Mouse (Mus musculus) hindbrain, embryonic 14.5 days (tissue): ENCODE data around the gene G430095P16Rik. TPM values are rescaled to one million over a fixed set of nuclear protein-coding genes. Genes with fewer than 3 reads are reported as not detected.

Source experiments
- ATAC-seq: fragments of 200-750 bp; cut with Nextera tagmentation; 2 replicates; pipeline ENCODE4 v1.8.0; 2017; ENCODE audit warnings: moderate number of reproducible peaks, mild to moderate bottlenecking, moderate TSS enrichment, moderate library complexity; ENCODE audit not compliant: low FRiP score
- DNase-seq: peaks from one replicate; pipeline ENCODE4 v3.0.0-alpha.2; 2015; ENCODE audit warnings: low spot score
- H3K27ac ChIP-seq: fragments of 300-500 bp; sonication (generic); 2 replicates; pipeline ENCODE4 v1.5.1; 2014; ENCODE audit warnings: mild to moderate bottlenecking, moderate library complexity
- H3K27me3 ChIP-seq: fragments of 300-500 bp; sonication (generic); 2 replicates; pipeline ENCODE4 v1.6.1; 2014; ENCODE audit warnings: mild to moderate bottlenecking, low read length, mixed read lengths; ENCODE audit not compliant: control insufficient read depth, insufficient read depth
- H3K36me3 ChIP-seq: fragments of 300-500 bp; sonication (generic); replicated peaks from 2 replicates; pipeline ENCODE4 v1.6.1; 2014; ENCODE audit not compliant: control insufficient read depth, insufficient read depth
- H3K4me1 ChIP-seq: fragments of 300-500 bp; sonication (generic); replicated peaks from 2 replicates; pipeline ENCODE4 v1.6.1; 2014; ENCODE audit warnings: antibody characterized with exemption, low read length, mixed read lengths; ENCODE audit not compliant: control insufficient read depth, insufficient read depth
- H3K4me2 ChIP-seq: fragments of 300-500 bp; sonication (generic); replicated peaks from 2 replicates; pipeline ENCODE4 v1.6.1; 2014; ENCODE audit warnings: mild to moderate bottlenecking, moderate library complexity
- H3K4me3 ChIP-seq: fragments of 300-500 bp; sonication (generic); replicated peaks from 2 replicates; pipeline ENCODE4 v1.5.1; 2014; ENCODE audit warnings: mild to moderate bottlenecking, low read length
- H3K9ac ChIP-seq: fragments of 300-500 bp; sonication (generic); 2 replicates; pipeline ENCODE4 v1.6.1; 2014
- H3K9me3 ChIP-seq: fragments of 300-500 bp; sonication (generic); 2 replicates; pipeline ENCODE4 v1.6.1; 2016; ENCODE audit warnings: low read length; ENCODE audit not compliant: control insufficient read depth
- WGBS: fragments of 180-500 bp; shearing (Covaris S2); extraction: QIAGEN DNeasy Blood & Tissue Kit; methylation state at CpG from one replicate; pipeline ENCODE4 v1.1.7; 2014; 5-methylcytosine and 5-hydroxymethylcytosine counted together
- polyA plus RNA-seq: library from polyadenylated mRNA; unstranded; fragments of >200 nt; fragmentation: Nextera tagmentation; extraction: Ambion mirVana; gene quantifications from 2 replicates; pipeline ENCODE4 v1.2.1, GENCODE M21; 2014

The G430095P16Rik gene
- polyA plus RNA-seq, 1 experiment from 2014 or later = 0.71 TPM

GRCm38 (mm10) chr8:84725246-84725940 lies 2.6 kb downstream of the G430095P16Rik start:
- H3K4me2 ChIP-seq = no peak overlapping the region
- DNase-seq = no peak
- H3K4me1 ChIP-seq = peaks cover 63% of the 10 kb centered on the region
- H3K9me3 ChIP-seq = no peaks in the 10 kb centered on the region
- H3K4me3 ChIP-seq = no peak overlapping the region
- peaks cover 8% of the 10 kb centered on the region for H3K36me3 ChIP-seq
- ATAC-seq = no peak
- H3K9ac ChIP-seq = no peak overlapping the region
- 59% methylated on average over 10 of the region's 10 CpGs for WGBS
- H3K27me3 ChIP-seq = peaks cover 5% of the 10 kb centered on the region
- H3K27ac ChIP-seq = peak overlapping the region; percentile 44

GRCm38 (mm10) chr8:84725941-84726259 lies 3.1 kb downstream of the G430095P16Rik start:
- Histone ChIP-seq H3K4me2 (no peak overlapping the region), H3K4me1 (peaks cover 68% of the 10 kb centered on the region), H3K36me3 (peaks cover 8% of the 10 kb centered on the region), H3K27me3 (peaks cover 5% of the 10 kb centered on the region), H3K9ac (no peak overlapping the region), H3K9me3 (no peaks in the 10 kb centered on the region), H3K4me3 (no peak overlapping the region), H3K27ac (peak overlapping the region; percentile 44)
- DNase-seq (no peak), ATAC-seq (no peak)
- WGBS = 22% methylated on average over 3 of the region's 3 CpGs

DNA sequence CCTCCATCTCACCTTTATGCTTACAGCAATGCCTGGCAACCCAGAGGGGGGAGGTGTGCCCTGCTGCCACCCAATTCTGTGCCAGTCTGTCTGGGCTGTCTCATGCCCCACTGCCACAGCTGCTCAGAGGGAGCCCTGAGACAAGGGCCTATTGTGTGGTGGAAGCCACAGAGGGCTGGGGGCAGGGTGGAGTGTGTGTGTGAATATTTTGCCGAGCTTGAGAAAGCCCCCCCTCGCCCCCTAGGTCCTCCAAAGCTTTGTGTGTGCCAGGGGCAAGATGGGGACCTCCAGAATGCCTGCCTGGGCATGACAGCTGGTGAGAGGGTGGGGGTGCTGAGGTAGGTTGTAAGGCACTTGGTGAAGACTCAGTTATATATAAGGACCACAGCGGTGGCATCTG lies 5.7 kb downstream of the G430095P16Rik start:
- DNase-seq = no peak
- Histone ChIP-seq H3K27me3 (peaks cover 4% of the 10 kb centered on the region), H3K9me3 (no peaks in the 10 kb centered on the region), H3K4me2 (no peak overlapping the region), H3K4me3 (no peak overlapping the region), H3K36me3 (peaks cover 4% of the 10 kb centered on the region), H3K9ac (no peak overlapping the region; the same call in 1 of the 2 replicates), H3K4me1 (peaks cover 78% of the 10 kb centered on the region), H3K27ac (peak overlapping the region; percentile 76)
- WGBS = 37% methylated on average over 3 of the region's 3 CpGs
- ATAC-seq = peak; percentile 80

DNA sequence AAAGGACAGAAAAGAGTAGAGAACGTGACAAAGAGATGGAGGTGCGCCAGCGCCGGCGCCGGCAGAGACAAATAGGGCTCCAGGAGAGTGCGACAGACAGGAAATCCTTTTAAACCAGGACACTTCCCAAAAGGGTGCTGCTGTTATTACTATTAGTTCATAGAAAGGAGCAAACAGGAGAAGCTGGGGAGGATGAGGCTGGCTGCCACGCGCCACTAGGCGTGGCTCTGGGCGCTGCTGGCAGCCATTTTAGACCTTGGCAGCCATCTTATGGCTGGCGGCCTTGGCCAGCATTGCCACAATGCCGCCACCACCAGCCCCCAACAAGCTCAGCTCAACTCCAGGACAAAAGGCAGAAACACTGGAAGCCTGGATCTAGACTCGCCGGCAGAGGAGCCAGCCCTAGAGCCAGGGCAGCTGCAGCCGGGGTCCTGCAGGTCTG lies 7.1 kb downstream of the G430095P16Rik start:
- no peak for DNase-seq
- peaks cover 66% of the 10 kb centered on the region for H3K4me1 ChIP-seq
- no peaks in the 10 kb centered on the region for H3K9me3 ChIP-seq
- H3K27ac ChIP-seq = peak overlapping the region; percentile 83
- no peak for ATAC-seq
- no peak overlapping the region for H3K4me2 ChIP-seq
- 84% methylated on average over 16 of the region's 16 CpGs for WGBS
- peaks cover 4% of the 10 kb centered on the region for H3K36me3 ChIP-seq
- H3K27me3 ChIP-seq = no peaks in the 10 kb centered on the region
- H3K9ac ChIP-seq = no peak overlapping the region
- H3K4me3 ChIP-seq = no peak overlapping the region

DNA sequence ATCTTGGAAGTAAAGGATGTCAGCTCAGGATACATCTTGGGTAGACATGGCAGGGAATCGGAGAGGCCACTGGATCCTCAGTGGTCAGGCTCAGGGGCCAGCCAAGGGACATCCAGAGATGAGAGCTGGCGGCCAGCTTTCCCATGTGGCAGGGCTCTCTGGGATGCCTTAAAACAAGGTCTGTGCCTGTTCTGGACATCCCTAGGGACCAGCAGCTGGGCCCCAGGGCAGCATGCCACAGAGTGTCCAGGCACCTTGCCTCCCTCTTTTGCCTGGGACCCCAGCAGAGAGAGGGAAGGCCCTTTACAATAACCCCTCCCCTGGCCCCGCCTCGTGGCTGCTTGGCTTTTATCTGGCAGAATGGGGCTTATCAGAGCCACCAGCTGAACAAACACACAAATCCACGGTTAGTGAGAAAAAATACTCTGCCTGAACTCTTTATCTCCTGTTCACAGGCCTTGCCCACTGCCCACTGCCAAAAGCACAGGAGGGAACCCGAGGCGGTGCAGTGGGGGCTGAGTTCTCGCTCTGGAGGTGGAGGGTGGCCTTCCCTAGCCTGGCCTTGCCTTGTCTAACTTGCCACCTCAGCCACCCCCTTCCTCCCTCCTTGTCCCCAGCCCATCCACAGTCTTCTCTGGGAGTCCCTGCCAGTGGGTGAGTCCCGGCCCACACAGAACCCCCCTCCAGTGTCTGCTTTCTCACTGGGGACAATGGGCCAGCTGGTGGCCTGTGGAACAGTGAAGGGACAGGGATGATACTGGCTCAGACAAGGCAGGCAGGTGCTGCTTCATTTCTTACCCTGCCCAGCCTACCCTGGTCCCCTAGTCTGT lies 7.9 kb downstream of the G430095P16Rik start:
- H3K4me2 ChIP-seq = 0 out of 2 replicates have a peak overlapping the region, but pooled peaks have one; percentile 7
- H3K36me3 ChIP-seq = peaks cover 4% of the 10 kb centered on the region
- no peak overlapping the region for H3K4me3 ChIP-seq
- H3K27ac ChIP-seq = peak overlapping the region; percentile 83
- H3K9me3 ChIP-seq = no peaks in the 10 kb centered on the region
- H3K27me3 ChIP-seq = 0 out of 2 replicates have a peak, but pooled peaks cover 3% of the 10 kb centered on the region
- peak overlapping the region; percentile 12 for H3K9ac ChIP-seq
- H3K4me1 ChIP-seq = peaks cover 58% of the 10 kb centered on the region
- ATAC-seq = peak; percentile 26; the same call in 1 of the 2 replicates
- no peak for DNase-seq
- 28% methylated on average over 9 of the region's 9 CpGs for WGBS

DNA sequence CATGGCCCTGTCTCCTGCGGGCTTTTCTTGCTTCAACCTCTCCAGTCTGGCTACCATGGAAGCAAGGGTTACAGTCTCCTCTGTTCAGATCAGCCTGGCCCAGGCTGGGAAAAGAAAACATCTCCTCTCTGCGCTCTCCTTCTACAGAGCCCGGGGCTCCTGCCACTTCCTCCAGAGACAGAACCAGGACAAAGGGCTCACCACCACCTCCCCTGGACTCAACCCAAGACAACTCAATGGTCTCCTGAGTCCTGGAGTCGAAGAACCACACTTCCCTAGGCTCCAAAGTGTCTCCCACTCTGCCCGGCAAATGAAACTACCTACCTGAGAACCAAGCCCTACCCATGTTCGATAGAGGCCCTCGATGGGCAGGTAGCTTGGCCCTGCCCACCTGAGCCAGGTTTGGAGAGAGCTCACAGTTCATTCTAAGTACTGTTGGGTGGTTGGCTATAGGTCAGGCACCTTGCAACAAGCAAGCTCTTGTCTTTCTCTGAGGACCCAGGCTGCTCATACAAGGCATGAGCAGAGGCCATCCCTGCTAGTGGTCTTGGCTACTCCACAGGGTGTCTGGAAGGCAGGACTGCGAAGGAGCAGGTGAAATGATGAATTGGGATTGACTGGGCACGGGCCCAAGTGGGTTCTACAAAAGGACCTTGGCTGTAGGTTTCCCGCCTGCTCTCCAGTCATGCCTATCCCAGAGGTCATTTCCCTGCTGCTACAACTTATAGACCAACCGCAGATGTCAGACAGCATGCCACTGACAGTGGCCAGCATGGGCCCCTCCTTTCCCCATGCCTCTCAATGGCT lies 8.8 kb downstream of the G430095P16Rik start:
- Histone ChIP-seq H3K9ac (peak overlapping the region; percentile 12; the same call in 1 of the 2 replicates), H3K27me3 (peaks cover 11% of the 10 kb centered on the region; the same call in 1 of the 2 replicates), H3K36me3 (peaks cover 4% of the 10 kb centered on the region), H3K4me2 (0 out of 2 replicates have a peak overlapping the region, but pooled peaks have one; percentile 7), H3K27ac (peak overlapping the region; percentile 83), H3K4me3 (no peak overlapping the region), H3K4me1 (peaks cover 55% of the 10 kb centered on the region), H3K9me3 (no peaks in the 10 kb centered on the region)
- WGBS = 58% methylated on average over 11 of the region's 11 CpGs
- DNase-seq = no peak
- ATAC-seq = no peak

DNA sequence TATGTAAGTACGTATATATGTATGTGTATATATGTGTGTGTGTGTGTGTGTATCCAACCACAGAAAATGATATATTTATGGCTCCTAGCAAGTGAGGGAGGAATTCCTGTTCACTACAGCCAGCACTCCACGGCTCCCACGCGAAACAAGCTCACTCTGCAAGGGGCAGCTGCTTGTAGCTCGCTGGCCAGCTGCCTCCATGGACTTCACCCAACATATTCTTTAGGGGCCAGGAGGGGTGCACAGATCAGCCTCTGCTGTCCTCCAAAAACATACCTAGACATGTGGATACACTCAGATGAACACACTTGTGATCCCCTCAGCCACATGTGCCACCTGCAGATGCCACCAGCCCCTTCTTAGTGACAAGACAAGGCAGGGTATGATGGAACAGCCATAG lies 9.7 kb downstream of the G430095P16Rik start:
- WGBS = 61% methylated on average over 5 of the region's 5 CpGs
- H3K4me1 ChIP-seq = peaks cover 55% of the 10 kb centered on the region
- H3K27ac ChIP-seq = peak overlapping the region; percentile 83; the same call in 1 of the 2 replicates
- no peak overlapping the region for H3K9ac ChIP-seq
- no peaks in the 10 kb centered on the region for H3K9me3 ChIP-seq
- no peak overlapping the region for H3K4me2 ChIP-seq
- DNase-seq = no peak
- peaks cover 3% of the 10 kb centered on the region; the same call in 1 of the 2 replicates for H3K36me3 ChIP-seq
- ATAC-seq = no peak
- peaks cover 15% of the 10 kb centered on the region; the same call in 1 of the 2 replicates for H3K27me3 ChIP-seq
- H3K4me3 ChIP-seq = no peak overlapping the region

GRCm38 (mm10) chr8:84732996-84733395 lies 10.2 kb downstream of the G430095P16Rik start:
- WGBS = 57% methylated on average over 6 of the region's 6 CpGs
- no peak overlapping the region for H3K9ac ChIP-seq
- H3K9me3 ChIP-seq = no peaks in the 10 kb centered on the region
- H3K4me2 ChIP-seq = no peak overlapping the region
- peak overlapping the region; percentile 83; the same call in 1 of the 2 replicates for H3K27ac ChIP-seq
- no peak overlapping the region for H3K4me3 ChIP-seq
- DNase-seq = no peak
- no peak for ATAC-seq
- H3K27me3 ChIP-seq = peaks cover 20% of the 10 kb centered on the region
- H3K36me3 ChIP-seq = no peaks in the 10 kb centered on the region
- peaks cover 60% of the 10 kb centered on the region for H3K4me1 ChIP-seq
